Comparison of ENCODE assay signal across 8 mouse cellular contexts in genomic region chr7:102564999-102565997, GRCm38 (mm10). TPM values are rescaled to one million over a fixed set of nuclear protein-coding genes. Genes with fewer than 3 reads are reported as not detected.
DNase-seq lines count a peak whose midpoint lies in the region; ATAC-seq lines count a peak whose summit lies in the region.

Trim21 (minus strand) TSS chr7:102565486.

- no peaks in the 10 kb centered on the region for H3K4me1 ChIP-seq in intestine, embryonic 15.5 days (replicated peaks)

- intact Hi-C loops in left cerebral cortex, postnatal 25 days (cut with DNase I), result no loop called here

- no peaks in the 10 kb centered on the region for H3K27me3 ChIP-seq in intestine, embryonic 15.5 days (replicated peaks)

- H3K9ac ChIP-seq in intestine, embryonic 15.5 days, result peak within 1 kb of the TSS; percentile 57

- ATAC-seq in intestine, embryonic 15.5 days, result peak; percentile 100

- peak within 1 kb of the TSS; percentile 69 for H3K4me2 ChIP-seq in intestine, embryonic 15.5 days (replicated peaks)

- DNase-seq in adrenal gland, adult 8-10 months, result peak; percentile 92
- peak; percentile 80 for DNase-seq in embryo, embryonic 9.5 days (ENCODE audit: extremely low spot score)
- peak; percentile 38 to 73 for DNase-seq in gastrocnemius, postnatal 4 days (ENCODE audit: low spot score in 2 of 2)
- DNase-seq in left cerebral cortex, postnatal 25 days (ENCODE audit: low spot score in 2 of 2), result peak; percentile 20 to 59
- peak; percentile 75 for DNase-seq in mesoderm, embryonic 11.5 days (ENCODE audit: low read depth, low spot score)
- peak; percentile 14 to 23 for DNase-seq in right cerebral cortex, postnatal 36 days (ENCODE audit: low spot score in 2 of 2)
- DNase-seq in urinary bladder, postnatal 4 days (ENCODE audit: low spot score in 2 of 2), result peak; percentile 69 to 78

- H3K9me3 ChIP-seq in intestine, embryonic 15.5 days, result no peaks in the 10 kb centered on the region

- peaks cover 3% of the 10 kb centered on the region; the same call in 1 of the 2 replicates for H3K36me3 ChIP-seq in intestine, embryonic 15.5 days

- H3K27ac ChIP-seq in intestine, embryonic 15.5 days, result no peak within 1 kb of the TSS

- WGBS in intestine, embryonic 15.5 days, result 14% methylated on average over 10 of the region's 10 CpGs

- H3K4me3 ChIP-seq in intestine, embryonic 15.5 days (replicated peaks), result peak within 1 kb of the TSS; percentile 60

RNA-seq across cellular contexts. Expression of gene Trim21, which starts in this region (rescaled TPM):
- 10 to 100 TPM; 13.9 to 22.2 (median 19.0) TPM for total RNA-seq in adrenal gland, adult 8-10 months (2022)
- 1 to 10 TPM; 4.7 to 6.4 TPM for total RNA-seq in gastrocnemius, postnatal 4 days (2021)
- polyA plus RNA-seq in intestine, embryonic 15.5 days (2015; fragmentation: Nextera tagmentation; extraction: Ambion mirVana), result 0.56 and 1.2 TPM in 2 replicates
- total RNA-seq in left cerebral cortex, postnatal 25 days (2021), result 1 to 10 TPM; 2.7 to 4.2 TPM

Comparison
In these comparisons a context has a peak if more than half of its experiments do, and no peak if none do; other contexts are left out.
1. DNase-seq: peak in every context shown above with its lines; median percentile 92 in adrenal gland, adult 8-10 months; 80 in embryo, embryonic 9.5 days; 75 in mesoderm, embryonic 11.5 days; 74 in urinary bladder, postnatal 4 days; 56 in gastrocnemius, postnatal 4 days; 40 in left cerebral cortex, postnatal 25 days; 18 in right cerebral cortex, postnatal 36 days.